Mouse (Mus musculus): Measurements from ENCODE around the gene Ptpa.

GRCm38 (mm10) chr2:30392577-30393369, 23.1 kb upstream of the Ptpa start:
- TF ChIP-seq POLR2A (IDR thresholded peaks at IDR 0.05; ENCODE audit: extremely low read depth, insufficient read depth, low read length) (peak; percentile 21; the same call in 1 of the 2 replicates), CTCF (IDR thresholded peaks at IDR 0.05; ENCODE audit: low read depth, low read length) (no peak)

Data from liver, adult 2 months (tissue).